Mouse (Mus musculus): Measurements from ENCODE around the gene Zc2hc1c. TPM values are rescaled to one million over a fixed set of nuclear protein-coding genes. Genes with fewer than 3 reads are reported as not detected.
"Not testable (repeated sequence)": the region's sequence is repeated elsewhere in the genome, so short reads cannot be mapped to it uniquely, and the experiment has no call there.

Gene Zc2hc1c
- polyA plus RNA-seq, 1 experiment from 2014 or later, result 1.6 TPM

DNA sequence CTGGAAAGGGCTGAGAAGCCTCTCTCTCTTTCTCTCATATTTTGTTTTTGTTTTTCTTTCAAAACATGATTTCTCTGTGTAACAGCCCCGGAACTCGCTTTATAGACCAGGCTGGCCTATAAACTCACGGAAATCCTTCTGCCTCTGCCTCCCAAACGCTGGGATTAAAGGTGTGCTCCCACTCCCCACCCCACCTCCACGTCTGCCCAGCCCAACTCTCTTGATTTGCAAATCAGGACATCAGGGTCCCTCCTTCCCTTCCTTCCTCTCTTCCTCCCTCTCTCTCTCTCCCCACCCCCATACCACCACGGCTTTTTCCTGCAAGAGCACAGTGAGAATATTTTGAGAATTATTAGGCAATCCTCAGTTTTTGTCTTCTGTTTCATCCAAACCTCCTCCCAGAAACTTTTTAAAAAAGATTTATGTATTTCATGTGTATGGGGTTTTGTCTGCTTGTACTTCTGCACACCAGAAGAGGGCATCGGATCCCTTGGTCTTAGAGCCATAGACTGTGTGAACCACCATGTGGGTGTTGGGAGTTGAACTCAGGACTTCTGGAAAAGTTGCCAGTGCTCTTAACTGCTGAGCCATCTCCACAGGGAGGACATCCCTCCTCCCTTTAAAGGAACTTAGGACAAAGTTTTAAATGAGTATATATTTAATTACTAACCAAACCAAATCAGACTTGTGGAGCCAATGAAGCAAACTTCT is 17.1 kb upstream of the Zc2hc1c start:
- no peaks in the 10 kb centered on the region for H3K9me3 ChIP-seq
- no peak overlapping the region for H3K4me3 ChIP-seq (replicated peaks)
- no peak overlapping the region for H3K9ac ChIP-seq
- peak overlapping the region; percentile 49; the same call in 1 of the 2 replicates for H3K4me2 ChIP-seq
- H3K27ac ChIP-seq, result no peak overlapping the region
- H3K4me1 ChIP-seq, result peaks cover 4% of the 10 kb centered on the region; the same call in 1 of the 2 replicates
- H3K27me3 ChIP-seq, result no peaks in the 10 kb centered on the region
- H3K36me3 ChIP-seq (replicated peaks), result no peaks in the 10 kb centered on the region; the same call in 1 of the 2 replicates
- no peak for ATAC-seq (ENCODE audit: low FRiP score)
- 76% methylated on average over 7 of the region's 7 CpGs for WGBS

DNA sequence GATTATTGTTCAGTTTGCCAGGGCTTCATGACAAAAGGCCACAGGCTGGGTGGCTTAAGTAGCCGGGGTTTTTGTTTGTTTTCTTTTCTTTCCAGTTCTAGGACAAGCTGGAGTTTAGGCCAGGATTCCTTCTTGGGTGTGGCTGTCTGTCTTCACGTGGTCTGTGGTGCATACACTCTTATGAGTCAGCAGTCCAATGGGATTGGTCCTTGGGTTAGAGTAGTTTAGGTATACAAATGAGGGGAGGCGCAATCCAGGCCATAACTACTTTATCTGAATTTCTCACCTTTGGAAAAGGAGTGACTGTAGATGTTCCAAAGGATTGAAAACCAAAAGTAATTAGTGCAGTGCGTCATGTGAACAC is 16.6 kb upstream of the Zc2hc1c start:
- Histone ChIP-seq H3K4me1 (peaks cover 4% of the 10 kb centered on the region; the same call in 1 of the 2 replicates), H3K9ac (no peak overlapping the region)

DNA sequence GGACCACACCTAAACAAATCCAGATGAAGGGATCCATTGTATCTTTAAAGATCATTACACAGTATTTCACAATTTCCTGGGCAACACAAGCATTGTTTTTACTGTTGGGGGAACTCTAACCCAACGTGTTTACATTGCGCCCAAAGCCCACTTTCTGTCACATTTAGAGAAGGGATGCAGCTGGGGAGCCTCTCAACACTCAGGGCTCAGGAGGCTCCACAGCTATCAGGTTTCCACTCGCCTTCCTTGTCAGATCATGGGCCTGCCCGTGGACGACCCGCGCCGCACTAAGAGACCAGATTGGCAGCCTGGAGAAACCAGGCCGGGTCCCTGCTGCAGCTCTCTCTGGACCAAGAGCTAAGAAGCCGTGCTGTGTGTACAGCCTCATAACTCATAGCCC is 14.9 kb upstream of the Zc2hc1c start:
- H3K4me1 ChIP-seq, result peaks cover 4% of the 10 kb centered on the region; the same call in 1 of the 2 replicates
- no peak overlapping the region for H3K27ac ChIP-seq
- no peak for ATAC-seq (ENCODE audit: low FRiP score)
- 89% methylated on average over 10 of the region's 10 CpGs for WGBS
- H3K36me3 ChIP-seq (replicated peaks), result no peaks in the 10 kb centered on the region; the same call in 1 of the 2 replicates
- no peaks in the 10 kb centered on the region for H3K9me3 ChIP-seq
- H3K4me3 ChIP-seq (replicated peaks), result no peak overlapping the region
- no peak overlapping the region for H3K9ac ChIP-seq
- H3K4me2 ChIP-seq, result no peak overlapping the region
- no peaks in the 10 kb centered on the region for H3K27me3 ChIP-seq

More for the DNA sequence above, 16.6 kb upstream of the Zc2hc1c start:
- no peak for ATAC-seq (ENCODE audit: low FRiP score)
- Histone ChIP-seq H3K4me3 (replicated peaks) (no peak overlapping the region), H3K9me3 (no peaks in the 10 kb centered on the region), H3K27ac (no peak overlapping the region), H3K27me3 (no peaks in the 10 kb centered on the region), H3K36me3 (replicated peaks) (no peaks in the 10 kb centered on the region; the same call in 1 of the 2 replicates), H3K4me2 (no peak overlapping the region)
- 76% methylated on average over 4 of the region's 4 CpGs for WGBS

DNA sequence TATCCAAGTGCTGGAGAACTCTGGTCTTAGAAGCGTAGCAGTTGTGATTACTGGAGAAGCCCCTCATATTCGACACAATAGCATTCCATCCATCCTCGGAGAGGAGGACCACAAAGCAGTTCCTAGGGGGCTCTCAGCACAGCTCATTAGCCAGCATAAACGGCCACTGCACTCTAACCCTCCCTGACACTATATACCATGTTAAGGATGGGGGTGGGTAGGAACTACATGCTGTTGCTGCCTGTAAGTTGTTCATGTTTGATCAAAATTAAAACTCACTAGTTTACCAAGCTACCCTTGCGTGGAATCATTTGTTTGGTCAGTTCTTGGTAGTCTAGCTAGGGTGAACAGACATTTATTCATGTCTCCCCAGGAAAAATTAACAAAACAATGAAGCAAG is 12.1 kb upstream of the Zc2hc1c start:
- H3K4me3 ChIP-seq (replicated peaks), result no peak overlapping the region
- H3K27me3 ChIP-seq, result no peaks in the 10 kb centered on the region
- H3K4me2 ChIP-seq, result no peak overlapping the region
- no peak overlapping the region for H3K9ac ChIP-seq
- H3K36me3 ChIP-seq (replicated peaks), result no peaks in the 10 kb centered on the region
- no peak overlapping the region for H3K27ac ChIP-seq
- peaks cover 7% of the 10 kb centered on the region for H3K4me1 ChIP-seq
- WGBS, result 63% methylated on average over 5 of the region's 5 CpGs
- H3K9me3 ChIP-seq, result no peaks in the 10 kb centered on the region
- ATAC-seq (ENCODE audit: low FRiP score), result no peak

DNA sequence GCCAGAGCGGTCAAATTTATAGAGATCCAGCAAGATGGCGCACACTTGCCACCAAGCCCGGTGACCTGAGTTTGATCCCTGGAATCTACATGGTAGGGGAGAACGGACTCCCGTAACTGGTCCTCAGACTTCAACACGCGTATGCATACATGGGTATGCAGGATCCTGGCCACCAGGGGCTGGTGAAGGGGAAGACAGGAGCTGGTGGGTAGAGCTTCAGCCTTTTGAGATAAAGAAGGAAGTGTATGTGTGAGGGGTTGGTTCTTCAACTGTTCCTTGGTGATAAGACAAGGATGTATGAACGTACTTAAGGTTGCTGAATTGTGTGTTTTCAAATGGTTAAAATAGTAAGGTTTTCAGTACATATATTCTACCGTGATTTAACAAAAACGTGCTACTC is 9.5 kb upstream of the Zc2hc1c start:
- no peak overlapping the region for H3K27ac ChIP-seq
- ATAC-seq (ENCODE audit: low FRiP score), result no peak
- no peaks in the 10 kb centered on the region for H3K27me3 ChIP-seq
- H3K4me3 ChIP-seq (replicated peaks), result no peak overlapping the region
- H3K9ac ChIP-seq, result no peak overlapping the region
- H3K36me3 ChIP-seq (replicated peaks), result no peaks in the 10 kb centered on the region
- 94% methylated on average over 10 of the region's 10 CpGs for WGBS
- peaks cover 7% of the 10 kb centered on the region for H3K4me1 ChIP-seq
- H3K4me2 ChIP-seq, result no peak overlapping the region
- no peaks in the 10 kb centered on the region for H3K9me3 ChIP-seq

DNA sequence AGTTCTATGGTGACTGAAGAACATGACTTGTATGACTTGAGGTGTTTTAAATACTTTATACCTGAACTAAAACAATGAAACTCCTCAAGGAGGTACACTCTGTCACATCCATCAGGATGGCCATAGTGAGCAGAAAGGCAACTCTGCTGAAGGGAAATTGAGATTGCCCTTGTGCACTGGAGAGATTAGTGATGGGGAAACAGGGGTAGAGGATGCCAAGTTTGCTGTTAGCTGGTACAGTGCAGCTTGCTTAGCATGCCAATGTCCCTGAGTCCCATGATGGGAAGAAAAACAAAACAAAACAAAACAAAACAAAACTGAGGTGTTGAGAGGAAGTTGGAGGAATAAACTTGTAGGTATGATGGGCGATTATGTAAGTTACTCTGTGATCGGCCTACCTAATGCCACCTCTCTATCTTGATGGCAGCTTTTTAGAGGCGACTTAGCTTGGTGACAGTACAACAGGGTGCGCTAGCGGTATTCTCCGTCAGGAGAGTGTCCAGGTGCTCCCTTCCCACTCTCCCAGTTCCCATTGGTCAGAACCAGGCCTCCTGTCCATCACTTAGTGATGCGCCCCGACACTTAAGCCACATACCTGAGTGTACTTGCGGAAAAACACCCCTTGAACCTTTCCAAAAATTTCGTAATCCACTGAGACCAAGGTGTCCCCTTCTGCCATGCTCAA is 8.9 kb upstream of the Zc2hc1c start:
- Histone ChIP-seq H3K9ac (peak overlapping the region; percentile 80), H3K27ac (peak overlapping the region; percentile 78; the same call in 1 of the 2 replicates), H3K27me3 (no peaks in the 10 kb centered on the region), H3K9me3 (no peaks in the 10 kb centered on the region), H3K36me3 (replicated peaks) (no peaks in the 10 kb centered on the region), H3K4me1 (peaks cover 7% of the 10 kb centered on the region), H3K4me2 (peak overlapping the region; percentile 93), H3K4me3 (replicated peaks) (peak overlapping the region; percentile 78)
- WGBS, result 7% methylated on average over 10 of the region's 10 CpGs
- peak; percentile 45 for ATAC-seq (ENCODE audit: low FRiP score)

DNA sequence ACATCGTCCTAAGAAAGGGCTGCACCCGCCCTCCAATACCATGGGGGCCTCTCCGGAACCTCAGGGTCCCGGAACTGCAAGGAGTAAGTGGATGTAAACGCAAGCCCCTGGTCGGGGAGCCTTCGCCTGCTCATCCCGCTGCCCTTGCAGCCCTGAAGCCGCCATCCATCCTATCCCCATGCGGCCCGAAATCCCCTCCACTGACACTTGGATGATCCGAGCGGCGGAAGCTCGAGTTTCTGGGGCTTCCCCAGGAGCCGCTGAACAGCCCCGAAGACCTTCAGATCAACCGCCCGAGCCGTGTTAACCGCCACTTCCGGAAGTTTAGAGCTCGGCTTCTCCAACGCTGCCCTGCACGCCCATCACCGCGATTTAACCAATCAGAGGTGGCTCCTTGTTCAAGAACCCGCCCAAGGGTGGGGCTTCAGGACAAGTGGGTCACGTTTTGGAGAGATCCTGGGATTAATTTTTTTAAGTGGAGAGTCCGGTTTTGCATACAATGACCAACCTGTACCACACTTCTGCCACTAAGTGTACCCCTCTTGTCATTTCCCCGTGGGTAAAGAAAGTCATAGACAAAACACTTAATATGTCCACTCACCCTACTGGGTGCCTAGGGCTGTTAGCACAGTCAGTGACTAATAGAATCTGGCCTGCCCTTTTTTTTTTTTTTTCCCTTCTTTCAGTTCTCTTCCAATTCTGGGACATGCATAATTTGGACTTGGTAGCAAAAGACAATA is 8.1 kb upstream of the Zc2hc1c start:
- Histone ChIP-seq H3K4me3 (replicated peaks) (peak overlapping the region; percentile 78), H3K27ac (peak overlapping the region; percentile 78), H3K9ac (peak overlapping the region; percentile 80), H3K9me3 (no peaks in the 10 kb centered on the region), H3K4me1 (peaks cover 7% of the 10 kb centered on the region), H3K36me3 (replicated peaks) (no peaks in the 10 kb centered on the region), H3K27me3 (no peaks in the 10 kb centered on the region), H3K4me2 (peak overlapping the region; percentile 93)
- WGBS, result under 1% methylated on average over 31 of the region's 31 CpGs
- ATAC-seq (ENCODE audit: low FRiP score), result peak; percentile 98

DNA sequence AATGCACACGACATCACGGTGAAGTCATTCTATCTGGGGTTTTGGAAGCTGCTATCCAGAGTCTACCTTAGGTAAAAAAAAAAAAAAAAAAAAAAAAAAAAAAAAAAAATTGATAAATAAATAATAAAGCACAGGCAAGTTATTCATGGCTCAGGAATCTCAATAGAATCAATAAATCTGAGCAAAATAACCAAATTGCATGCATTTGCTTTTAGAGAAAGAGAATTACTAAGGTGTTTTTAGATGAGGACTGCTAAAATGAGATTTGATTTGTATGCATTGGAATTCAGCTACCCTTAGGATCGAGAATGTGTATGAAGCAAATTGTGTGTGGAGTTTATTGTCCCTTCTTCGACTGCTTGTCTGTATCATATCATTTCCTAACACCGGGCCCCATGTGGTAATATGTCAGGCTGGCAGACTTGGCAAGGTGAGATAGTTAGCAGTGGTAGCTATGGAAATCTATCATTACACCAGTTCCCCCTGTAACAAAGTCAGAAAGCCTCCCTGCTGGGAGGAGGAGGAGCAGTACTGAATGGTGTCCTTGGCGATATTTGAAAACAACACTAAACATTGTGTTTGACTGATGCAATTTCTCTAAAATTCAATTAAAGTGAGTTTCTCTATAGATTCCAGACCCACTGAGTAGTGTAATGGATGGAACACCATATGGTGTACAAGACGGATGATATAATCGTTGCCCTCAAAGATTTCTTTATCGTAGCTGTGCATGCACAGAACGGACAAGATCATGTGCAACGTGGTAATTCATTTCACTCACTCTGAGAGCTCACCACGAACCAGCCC is 7.3 kb upstream of the Zc2hc1c start:
- Histone ChIP-seq H3K9ac (no peak overlapping the region), H3K27me3 (no peaks in the 10 kb centered on the region), H3K36me3 (replicated peaks) (no peaks in the 10 kb centered on the region), H3K4me2 (peak overlapping the region; percentile 93), H3K9me3 (no peaks in the 10 kb centered on the region), H3K4me3 (replicated peaks) (0 out of 2 replicates have a peak overlapping the region, but pooled peaks have one; percentile 78), H3K4me1 (peaks cover 7% of the 10 kb centered on the region), H3K27ac (0 out of 2 replicates have a peak overlapping the region, but pooled peaks have one; percentile 31)
- 56% methylated on average over 12 of the region's 12 CpGs for WGBS
- no peak for ATAC-seq (ENCODE audit: low FRiP score)

DNA sequence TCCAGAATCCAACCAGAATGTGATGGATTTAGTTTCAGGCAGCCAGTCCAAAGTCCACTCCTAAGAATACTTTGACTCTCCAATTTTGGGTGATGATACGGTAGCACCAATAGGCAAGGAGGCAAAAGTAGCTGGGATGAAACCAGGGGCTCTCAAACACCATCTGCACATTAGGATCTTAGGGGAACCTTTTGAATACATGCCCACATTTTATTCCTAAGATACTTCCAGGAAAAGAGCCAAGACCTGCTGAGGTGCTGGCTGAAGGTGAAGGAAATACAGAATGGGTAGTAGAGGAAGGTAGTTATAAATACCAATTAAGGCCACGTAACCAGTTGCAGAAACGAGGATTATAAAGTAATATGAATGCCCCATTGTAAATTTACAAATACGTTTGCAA is 6.6 kb upstream of the Zc2hc1c start:
- H3K4me2 ChIP-seq; H3K4me3 ChIP-seq (replicated peaks); H3K9ac ChIP-seq; H3K27me3 ChIP-seq; H3K4me1 ChIP-seq; ATAC-seq (ENCODE audit: low FRiP score); H3K9me3 ChIP-seq; H3K36me3 ChIP-seq (replicated peaks): not testable (repeated sequence)
- 0 out of 2 replicates have a peak overlapping the region, but pooled peaks have one; percentile 31 for H3K27ac ChIP-seq
- WGBS, result 90% methylated on average over 1 of the region's 4 CpGs

DNA sequence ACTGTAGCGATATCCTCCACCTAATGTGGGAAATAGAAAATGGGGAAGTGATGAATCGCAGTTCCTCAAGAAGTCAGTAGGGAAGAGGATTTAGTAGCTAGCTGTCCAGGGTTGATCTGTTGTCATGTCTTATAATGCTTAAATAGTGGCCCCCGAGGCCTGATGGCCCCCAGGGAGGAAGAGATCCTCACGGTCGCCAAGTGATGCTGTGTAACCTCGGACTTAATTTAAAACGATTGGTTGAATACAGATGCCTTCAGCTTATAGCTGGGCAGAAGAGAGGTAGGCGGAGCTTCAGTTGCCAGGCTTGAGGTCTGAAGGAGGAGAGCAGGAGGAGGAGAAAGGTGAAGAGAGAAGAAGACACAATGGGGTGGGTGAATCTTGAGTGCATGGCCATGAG is 4.1 kb upstream of the Zc2hc1c start:
- Histone ChIP-seq H3K4me2 (no peak overlapping the region), H3K27ac (no peak overlapping the region), H3K36me3 (replicated peaks) (no peaks in the 10 kb centered on the region), H3K9me3 (no peaks in the 10 kb centered on the region), H3K27me3 (peaks cover 2% of the 10 kb centered on the region; the same call in 1 of the 2 replicates), H3K9ac (no peak overlapping the region), H3K4me1 (peaks cover 15% of the 10 kb centered on the region), H3K4me3 (replicated peaks) (no peak overlapping the region)
- WGBS, result 73% methylated on average over 8 of the region's 8 CpGs
- no peak for ATAC-seq (ENCODE audit: low FRiP score)

DNA sequence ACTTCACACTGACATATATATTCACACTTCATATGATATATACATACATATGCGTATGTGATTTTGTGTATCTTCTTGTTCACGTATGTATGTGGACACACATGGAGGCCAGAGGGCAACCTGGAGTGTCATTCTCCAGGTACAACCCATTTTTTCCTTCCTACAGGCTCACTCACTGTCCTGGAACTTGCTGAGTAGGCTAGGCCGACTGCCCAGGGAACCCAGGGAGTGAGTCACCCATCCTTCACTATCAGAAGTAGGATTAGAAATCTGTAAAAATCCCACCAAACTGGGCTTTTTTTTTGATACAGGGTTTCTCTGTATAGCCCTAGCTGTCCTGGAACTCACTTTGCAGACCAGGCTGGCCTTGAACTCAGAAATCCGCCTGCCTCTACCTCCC is 3.4 kb upstream of the Zc2hc1c start:
- peaks cover 7% of the 10 kb centered on the region; the same call in 1 of the 2 replicates for H3K27me3 ChIP-seq

More for the DNA sequence above, 3.4 kb upstream of the Zc2hc1c start:
- Histone ChIP-seq H3K4me3 (replicated peaks) (no peak overlapping the region), H3K4me2 (no peak overlapping the region), H3K9me3 (no peaks in the 10 kb centered on the region), H3K27ac (no peak overlapping the region), H3K4me1 (peaks cover 9% of the 10 kb centered on the region), H3K9ac (no peak overlapping the region), H3K36me3 (replicated peaks) (no peaks in the 10 kb centered on the region)
- 91% methylated on average over 4 of the region's 4 CpGs for WGBS
- no peak for ATAC-seq (ENCODE audit: low FRiP score)

Measured in forebrain, embryonic 12.5 days (tissue).